Mouse (Mus musculus) cerebellum, adult 2 months (tissue): ENCODE measurements at regions not wholly inside any gene's neighbourhood (a gene's known extent, or its start where the extent isn't known, plus 50 kb on each side); places are given as distances from the start of the nearest gene placed in this dataset.

Experiments used
- CTCF ChIP-seq: fragments of 200-500 bp; IDR thresholded peaks from 2 replicates; pipeline ENCODE4 v1.5.1; 2011; ENCODE audit warnings: low read depth, mild to moderate bottlenecking, control low read depth, low read length, moderate library complexity, borderline replicate concordance; ENCODE audit not compliant: insufficient read depth
- POLR2A ChIP-seq: fragments of 200-500 bp; IDR thresholded peaks from 2 replicates; pipeline ENCODE4 v1.6.1; 2011; ENCODE audit warnings: low read length, control low read depth, borderline replicate concordance; ENCODE audit not compliant: insufficient read depth

DNA sequence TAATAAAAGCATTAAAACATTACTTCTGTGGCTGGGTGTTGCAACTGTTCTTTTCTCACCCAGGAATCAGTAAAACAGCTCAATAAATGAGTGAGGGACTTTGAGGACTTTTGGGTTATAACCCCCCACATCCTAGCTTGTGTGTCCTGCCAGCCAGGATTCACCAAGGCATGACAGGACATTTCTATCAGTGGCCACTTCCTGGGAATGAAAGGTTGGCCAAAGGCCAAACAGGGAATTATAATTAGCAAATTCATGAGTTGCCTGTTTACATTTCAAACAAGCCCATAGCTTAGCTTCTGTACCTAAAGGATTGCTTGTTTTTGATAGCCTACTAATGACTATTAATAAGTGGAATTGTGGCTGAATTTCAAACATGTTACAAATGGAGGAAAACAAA is 85.6 kb upstream of the Sox14 start:
- TF ChIP-seq CTCF (no peak), POLR2A (no peak)
